Mouse (Mus musculus): ENCODE results near the gene Ifit1bl2. TPM values are rescaled to one million over a fixed set of nuclear protein-coding genes. Genes with fewer than 3 reads are reported as not detected.
"Not testable (repeated sequence)": the region's sequence is repeated elsewhere in the genome, so short reads cannot be mapped to it uniquely, and the experiment has no call there.

Gene Ifit1bl2
- polyA plus RNA-seq (2016; fragmentation: Nextera tagmentation; extraction: Ambion mirVana): 0.04 and 0.09 TPM in 2 replicates

DNA sequence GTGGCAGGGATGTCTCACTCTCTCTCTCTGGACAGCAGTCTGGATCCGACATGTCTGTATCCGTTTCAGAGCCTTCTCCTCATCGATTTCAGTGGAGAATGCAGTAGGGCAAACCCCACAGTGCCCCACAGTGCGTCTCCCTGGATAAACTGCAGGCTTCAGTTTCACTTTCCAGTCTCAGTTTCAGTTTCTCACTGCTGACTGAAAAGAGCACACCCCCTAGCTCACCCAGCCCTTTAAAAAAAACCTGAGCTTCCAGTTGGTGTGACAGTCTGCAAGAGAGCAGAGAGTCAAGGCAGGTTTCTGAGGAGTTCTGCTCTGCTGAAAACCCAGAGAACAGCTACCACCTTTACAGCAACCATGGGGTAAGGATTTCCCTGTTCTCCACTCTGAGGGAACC, at the start of gene Ifit1bl2, which contains the start of gene Ifit1:
Gene Ifit1bl2, minus strand, starts transcription at position 121 of the 400 bp plus-strand sequence.
Gene Ifit1, plus strand, starts transcription at position 249 of the 400 bp plus-strand sequence.
- WGBS: 66% methylated on average over 4 of the region's 4 CpGs
- H3K9me3 ChIP-seq (replicated peaks): no peaks in the 10 kb centered on the region
- DNase-seq (ENCODE audit: low spot score): no peak
- H3K4me3 ChIP-seq: no peak within 1 kb of the TSS
- no peaks in the 10 kb centered on the region; the same call in 1 of the 2 replicates for H3K27me3 ChIP-seq (ENCODE audit: low read depth, poor library complexity, severe bottlenecking)
- no peaks in the 10 kb centered on the region for H3K36me3 ChIP-seq
- no peak within 1 kb of the TSS for H3K27ac ChIP-seq (replicated peaks)
- H3K4me1 ChIP-seq: no peaks in the 10 kb centered on the region

DNA sequence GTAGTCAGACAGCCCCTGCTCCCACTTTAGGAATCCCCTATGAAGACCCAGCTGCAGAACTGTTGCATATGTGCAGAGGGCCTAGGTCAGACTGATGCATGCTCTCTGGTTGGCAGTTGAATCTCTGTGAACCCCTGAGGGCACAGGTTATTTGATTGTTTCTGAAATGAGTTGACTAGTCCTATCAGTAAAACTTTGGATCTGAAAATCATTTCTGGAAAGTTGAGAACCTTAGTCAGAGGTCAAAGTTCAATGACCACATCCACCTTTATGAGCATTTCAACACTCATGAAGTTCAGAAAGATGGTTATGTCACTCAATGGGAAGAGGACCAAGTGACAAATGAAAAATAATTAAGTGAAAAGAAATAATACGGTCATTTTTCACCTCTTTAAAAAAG, 45.0 kb upstream of the Ifit1bl2 start:
- H3K4me1 ChIP-seq: no peaks in the 10 kb centered on the region
- H3K27ac ChIP-seq (replicated peaks): no peak overlapping the region
- H3K27me3 ChIP-seq (ENCODE audit: low read depth, poor library complexity, severe bottlenecking): no peaks in the 10 kb centered on the region
- H3K36me3 ChIP-seq: no peaks in the 10 kb centered on the region
- no peak overlapping the region for H3K4me3 ChIP-seq
- DNase-seq (ENCODE audit: low spot score): no peak
- H3K9me3 ChIP-seq (replicated peaks): no peaks in the 10 kb centered on the region
- WGBS: 98% methylated on average over 1 of the region's 1 CpGs

DNA sequence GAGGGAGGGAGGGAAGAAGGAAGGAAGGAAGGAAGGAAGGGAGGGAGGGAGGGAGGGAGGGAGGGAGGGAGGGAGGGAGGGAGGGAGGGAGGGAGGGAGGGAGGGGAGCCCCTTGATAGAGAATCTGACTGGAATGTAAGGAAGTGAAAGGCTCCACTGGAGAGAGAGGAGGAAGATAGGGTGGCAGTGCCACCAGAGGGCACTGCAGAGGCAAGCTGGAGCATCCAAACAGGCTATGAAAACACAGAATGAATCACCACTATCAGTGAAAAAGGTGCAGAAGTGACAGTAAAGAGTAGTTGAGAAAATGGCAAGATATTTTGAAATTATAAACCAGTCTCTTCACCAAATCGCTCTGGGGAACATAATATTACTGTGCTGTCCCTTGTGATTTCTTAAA, 44.3 kb upstream of the Ifit1bl2 start:
- WGBS: 67% methylated on average over 1 of the region's 1 CpGs
- H3K27ac ChIP-seq (replicated peaks): no peak overlapping the region

DNA sequence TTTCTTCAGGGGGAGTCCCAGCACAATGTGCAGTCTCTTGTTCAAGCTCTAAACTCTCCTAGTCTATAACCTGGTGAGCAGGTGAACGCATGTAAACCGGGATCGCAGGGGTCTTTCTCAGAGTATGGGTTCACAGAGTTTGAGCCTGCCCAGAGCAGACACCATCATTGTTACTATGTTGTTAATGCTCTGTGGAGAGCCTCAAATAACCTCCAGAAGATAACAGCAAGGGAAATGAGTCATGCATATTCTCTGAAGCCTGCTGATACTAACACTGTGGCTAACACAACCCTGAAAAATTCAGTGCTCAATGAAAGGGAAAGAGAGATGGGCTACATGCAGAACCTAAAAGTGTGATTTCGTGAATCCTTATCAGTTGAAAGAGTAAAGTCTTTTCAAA, 37.9 kb upstream of the Ifit1bl2 start:
- no peak overlapping the region for H3K4me3 ChIP-seq
- no peaks in the 10 kb centered on the region for H3K4me1 ChIP-seq
- no peak for DNase-seq (ENCODE audit: low spot score)
- H3K9me3 ChIP-seq (replicated peaks): no peaks in the 10 kb centered on the region
- H3K36me3 ChIP-seq: no peaks in the 10 kb centered on the region
- no peak overlapping the region for H3K27ac ChIP-seq (replicated peaks)
- WGBS: 96% methylated on average over 4 of the region's 4 CpGs
- no peaks in the 10 kb centered on the region for H3K27me3 ChIP-seq (ENCODE audit: low read depth, poor library complexity, severe bottlenecking)

More for the DNA sequence above, 44.3 kb upstream of the Ifit1bl2 start:
- Histone ChIP-seq H3K36me3 (no peaks in the 10 kb centered on the region), H3K9me3 (replicated peaks) (no peaks in the 10 kb centered on the region), H3K4me1 (no peaks in the 10 kb centered on the region), H3K4me3 (no peak overlapping the region), H3K27me3 (ENCODE audit: low read depth, poor library complexity, severe bottlenecking) (no peaks in the 10 kb centered on the region)
- DNase-seq (ENCODE audit: low spot score): no peak

DNA sequence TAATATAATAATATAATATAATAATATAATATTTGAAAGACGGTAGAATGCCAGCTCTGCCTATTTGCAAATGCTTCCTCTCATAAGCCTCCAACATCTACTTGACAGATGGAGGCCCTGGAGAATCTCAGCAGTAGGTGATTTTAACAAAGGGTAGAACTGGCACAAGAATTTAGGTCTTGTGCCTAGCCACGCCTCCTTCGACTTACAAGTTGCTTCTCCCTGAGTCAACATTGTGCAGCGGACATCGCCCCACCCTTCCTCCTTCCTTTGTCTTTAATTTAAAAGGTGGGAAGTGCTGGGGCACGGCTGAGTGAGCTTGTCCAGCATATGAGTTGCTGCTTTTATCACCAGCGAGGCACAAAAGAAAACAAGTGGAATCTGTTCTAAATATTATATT, 32.9 kb upstream of the Ifit1bl2 start:
- Histone ChIP-seq H3K27ac (replicated peaks) (no peak overlapping the region), H3K4me1 (no peaks in the 10 kb centered on the region), H3K27me3 (ENCODE audit: low read depth, poor library complexity, severe bottlenecking) (no peaks in the 10 kb centered on the region), H3K4me3 (no peak overlapping the region), H3K36me3 (no peaks in the 10 kb centered on the region), H3K9me3 (replicated peaks) (no peaks in the 10 kb centered on the region)
- WGBS: 75% methylated on average over 7 of the region's 7 CpGs
- DNase-seq (ENCODE audit: low spot score): no peak

DNA sequence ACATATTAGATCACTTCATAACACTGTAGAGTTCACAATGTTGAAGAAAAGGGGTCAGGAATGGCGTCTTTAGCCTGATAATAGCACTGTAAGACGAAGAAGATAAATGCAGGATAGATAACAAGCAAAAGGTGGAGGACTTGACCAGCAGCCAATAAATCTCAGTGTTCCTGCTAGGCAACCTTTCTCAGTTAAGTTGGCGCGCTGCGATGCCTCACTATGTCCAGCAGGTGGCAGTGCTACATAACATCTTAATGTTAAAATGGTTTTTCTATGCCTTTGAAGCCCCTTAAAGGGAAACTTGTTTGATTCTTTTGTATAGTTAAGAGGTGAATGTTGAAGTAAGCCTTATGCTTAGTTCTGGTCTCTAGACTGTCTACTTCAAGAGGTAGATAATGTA, 25.6 kb upstream of the Ifit1bl2 start:
- peaks cover 5% of the 10 kb centered on the region; the same call in 1 of the 2 replicates for H3K4me1 ChIP-seq
- H3K27ac ChIP-seq (replicated peaks): no peak overlapping the region
- no peak overlapping the region for H3K4me3 ChIP-seq
- peak; percentile 66 for DNase-seq (ENCODE audit: low spot score)
- no peaks in the 10 kb centered on the region for H3K36me3 ChIP-seq
- no peaks in the 10 kb centered on the region for H3K9me3 ChIP-seq (replicated peaks)
- 2% methylated on average over 5 of the region's 5 CpGs for WGBS
- H3K27me3 ChIP-seq (ENCODE audit: low read depth, poor library complexity, severe bottlenecking): no peaks in the 10 kb centered on the region

DNA sequence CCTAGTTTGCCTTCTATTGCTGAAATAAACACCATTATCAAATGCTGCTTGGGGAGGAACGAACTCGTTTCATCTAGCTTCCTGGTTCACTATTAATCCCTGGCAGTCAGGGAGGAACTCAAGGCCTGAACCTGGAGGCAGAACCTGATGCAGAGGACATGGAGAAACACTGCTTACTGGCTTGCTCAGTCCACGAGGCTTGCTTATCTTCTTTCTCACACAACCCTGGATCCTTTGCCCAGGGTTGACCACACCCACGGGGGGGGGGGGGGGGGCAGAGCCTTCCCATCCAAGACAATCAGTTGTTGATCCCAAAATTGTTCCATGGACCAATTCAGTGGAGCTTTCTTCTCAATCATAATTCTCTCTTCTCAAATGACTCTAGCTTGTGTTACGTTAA, 22.2 kb upstream of the Ifit1bl2 start:
- Histone ChIP-seq H3K4me3 (no peak overlapping the region), H3K27ac (replicated peaks) (no peak overlapping the region), H3K4me1 (peaks cover 5% of the 10 kb centered on the region; the same call in 1 of the 2 replicates), H3K36me3 (no peaks in the 10 kb centered on the region), H3K27me3 (ENCODE audit: low read depth, poor library complexity, severe bottlenecking) (no peaks in the 10 kb centered on the region), H3K9me3 (replicated peaks) (no peaks in the 10 kb centered on the region)
- 58% methylated on average over 5 of the region's 5 CpGs for WGBS
- DNase-seq (ENCODE audit: low spot score): no peak

DNA sequence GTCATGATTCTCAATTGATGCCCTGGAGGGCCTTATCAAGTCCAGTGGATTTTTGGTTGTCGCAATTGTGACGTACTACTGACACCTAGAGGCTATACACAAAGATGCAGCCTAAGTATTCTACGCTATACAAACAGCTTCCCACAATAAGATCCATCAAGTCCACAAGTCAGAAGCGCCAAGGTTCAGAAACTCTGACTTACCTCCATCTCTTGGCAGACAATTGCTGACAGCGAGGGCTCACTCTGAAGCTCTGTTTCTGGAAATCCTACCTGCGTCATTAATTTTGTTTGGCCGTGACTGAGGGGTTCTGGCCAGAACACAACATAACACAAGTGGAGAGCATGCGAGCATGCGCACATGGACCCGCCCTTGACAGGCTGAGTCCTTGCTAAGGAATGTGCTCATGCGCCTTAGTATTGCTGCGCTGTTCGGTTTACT, 21.5 kb upstream of the Ifit1bl2 start:
- H3K27ac ChIP-seq (replicated peaks): no peak overlapping the region
- H3K36me3 ChIP-seq: no peaks in the 10 kb centered on the region
- no peaks in the 10 kb centered on the region for H3K27me3 ChIP-seq (ENCODE audit: low read depth, poor library complexity, severe bottlenecking)
- H3K9me3 ChIP-seq (replicated peaks): no peaks in the 10 kb centered on the region
- peaks cover 7% of the 10 kb centered on the region for H3K4me1 ChIP-seq
- H3K4me3 ChIP-seq: peak overlapping the region; percentile 47
- peak; percentile 64 for DNase-seq (ENCODE audit: low spot score)
- 23% methylated on average over 13 of the region's 13 CpGs for WGBS

DNA sequence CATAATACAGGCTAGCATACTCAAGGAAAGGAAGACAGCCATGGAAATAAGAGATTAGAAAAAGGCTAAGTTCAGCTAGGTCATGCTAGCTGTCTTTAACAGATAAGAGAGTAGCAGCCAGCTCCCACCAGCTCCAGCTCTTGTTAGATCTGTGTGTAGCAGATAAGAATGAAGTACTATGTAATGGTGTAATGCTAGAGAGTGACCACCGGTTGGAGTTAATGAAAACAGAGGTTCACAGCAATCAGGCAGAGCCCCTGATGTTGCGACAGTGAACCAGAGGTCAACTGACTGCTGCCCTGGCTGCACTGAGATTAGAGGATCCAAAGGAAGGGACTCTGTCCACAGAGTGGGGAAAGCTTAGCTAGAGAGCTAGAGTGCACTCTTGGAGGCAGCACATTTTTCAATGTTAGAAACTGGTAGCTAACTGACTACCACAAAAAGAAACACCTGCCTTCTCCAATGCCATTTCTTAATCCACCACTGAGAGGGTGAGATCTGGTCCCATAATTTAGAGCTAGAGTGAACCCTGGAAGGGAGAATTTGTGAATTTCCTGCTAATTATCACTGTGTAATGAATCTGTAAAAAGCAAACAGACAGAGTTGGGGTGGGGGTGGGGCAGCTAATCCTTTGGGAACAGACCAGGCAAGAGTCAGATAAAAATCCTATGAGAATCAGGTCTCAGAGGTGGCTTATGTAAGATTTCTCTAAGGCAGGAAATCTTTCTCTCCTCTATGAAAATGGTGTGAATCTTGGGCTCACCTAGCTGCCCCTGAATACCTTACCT, 16.2 kb upstream of the Ifit1bl2 start:
- no peaks in the 10 kb centered on the region for H3K36me3 ChIP-seq
- no peaks in the 10 kb centered on the region for H3K9me3 ChIP-seq (replicated peaks)
- H3K27me3 ChIP-seq (ENCODE audit: low read depth, poor library complexity, severe bottlenecking): no peaks in the 10 kb centered on the region
- 21% methylated on average over 2 of the region's 2 CpGs for WGBS
- DNase-seq (ENCODE audit: low spot score): no peak
- H3K4me3 ChIP-seq: no peak overlapping the region
- no peak overlapping the region for H3K27ac ChIP-seq (replicated peaks)
- peaks cover 6% of the 10 kb centered on the region; the same call in 1 of the 2 replicates for H3K4me1 ChIP-seq

DNA sequence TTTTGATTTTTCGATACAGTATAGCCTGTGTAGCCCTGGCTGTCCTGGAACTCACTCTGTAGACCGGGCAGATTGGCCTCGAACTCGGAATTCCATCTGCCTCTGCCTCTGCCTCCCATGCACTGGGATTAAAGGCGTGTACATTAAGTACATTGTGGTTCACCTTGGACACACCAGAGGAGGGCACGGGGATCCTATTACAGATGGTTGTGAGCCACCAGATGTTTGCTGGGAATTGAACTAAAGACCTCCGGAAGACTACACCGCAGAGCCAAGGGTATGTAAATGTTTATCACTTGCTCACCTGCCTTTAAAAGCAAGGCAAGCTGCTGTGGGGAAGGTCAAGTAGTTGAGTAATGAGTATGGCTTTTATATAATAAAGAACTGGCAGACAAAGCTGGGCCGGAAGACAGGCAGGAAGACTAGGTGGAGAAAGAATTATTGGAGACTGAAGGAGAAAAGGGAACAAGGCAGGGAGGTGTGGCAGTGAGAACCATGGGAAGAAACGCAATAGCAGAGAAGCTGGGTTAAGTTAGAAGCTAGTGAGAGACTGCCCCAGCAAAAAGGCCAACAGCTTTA, 14.8 kb upstream of the Ifit1bl2 start:
- Histone ChIP-seq H3K36me3 (no peaks in the 10 kb centered on the region), H3K4me1 (peaks cover 6% of the 10 kb centered on the region; the same call in 1 of the 2 replicates), H3K27ac (replicated peaks) (no peak overlapping the region), H3K4me3 (no peak overlapping the region), H3K9me3 (replicated peaks) (no peaks in the 10 kb centered on the region), H3K27me3 (ENCODE audit: low read depth, poor library complexity, severe bottlenecking) (no peaks in the 10 kb centered on the region)
- no peak for DNase-seq (ENCODE audit: low spot score)
- 89% methylated on average over 10 of the region's 10 CpGs for WGBS

DNA sequence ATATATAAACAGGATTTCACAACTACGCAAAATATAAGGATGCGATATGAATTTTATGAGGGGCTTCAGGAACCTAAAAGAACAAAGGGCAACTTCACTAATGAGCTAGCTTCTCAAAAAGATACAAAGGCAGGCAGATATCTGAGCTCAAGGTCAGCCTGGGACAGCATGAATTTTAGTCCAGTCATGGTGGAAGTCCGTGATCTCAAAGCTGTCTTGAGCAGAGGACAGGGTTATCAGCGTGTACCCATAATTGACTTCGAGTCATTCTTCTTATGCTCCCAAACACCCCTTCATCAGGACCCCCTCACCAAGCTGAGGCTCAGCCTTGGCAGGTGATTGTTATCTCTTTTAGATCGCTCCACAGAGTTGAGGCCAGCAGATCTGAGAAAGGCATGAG, 10.5 kb upstream of the Ifit1bl2 start:
- no peaks in the 10 kb centered on the region for H3K4me1 ChIP-seq
- H3K4me3 ChIP-seq: no peak overlapping the region
- no peak for DNase-seq (ENCODE audit: low spot score)
- H3K9me3 ChIP-seq (replicated peaks): no peaks in the 10 kb centered on the region
- no peaks in the 10 kb centered on the region for H3K27me3 ChIP-seq (ENCODE audit: low read depth, poor library complexity, severe bottlenecking)
- H3K36me3 ChIP-seq: no peaks in the 10 kb centered on the region
- 94% methylated on average over 6 of the region's 6 CpGs for WGBS
- no peak overlapping the region for H3K27ac ChIP-seq (replicated peaks)

DNA sequence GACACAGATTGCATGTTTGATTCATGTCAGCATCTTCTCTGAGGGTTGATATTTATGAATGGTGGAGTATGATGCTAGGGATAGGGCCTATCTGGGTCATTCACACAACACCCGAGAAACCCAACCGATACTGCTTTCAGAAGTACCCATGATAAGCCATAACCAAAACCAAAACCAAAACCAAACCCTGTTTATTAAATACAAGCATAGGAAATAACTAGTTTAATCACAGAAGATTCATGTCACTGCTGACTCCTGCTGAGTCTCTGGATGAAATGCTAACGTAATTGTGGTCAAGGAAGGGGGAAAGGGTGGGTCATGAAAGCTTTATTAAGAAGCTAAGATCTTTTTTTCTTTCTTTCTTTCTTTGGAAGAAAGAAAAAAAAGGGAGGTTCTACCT, 9.7 kb upstream of the Ifit1bl2 start:
- DNase-seq (ENCODE audit: low spot score): no peak
- no peak overlapping the region for H3K4me3 ChIP-seq
- H3K27me3 ChIP-seq (ENCODE audit: low read depth, poor library complexity, severe bottlenecking): no peaks in the 10 kb centered on the region
- WGBS: 91% methylated on average over 3 of the region's 3 CpGs
- no peaks in the 10 kb centered on the region for H3K4me1 ChIP-seq
- H3K9me3 ChIP-seq (replicated peaks): no peaks in the 10 kb centered on the region
- no peak overlapping the region for H3K27ac ChIP-seq (replicated peaks)
- no peaks in the 10 kb centered on the region for H3K36me3 ChIP-seq

DNA sequence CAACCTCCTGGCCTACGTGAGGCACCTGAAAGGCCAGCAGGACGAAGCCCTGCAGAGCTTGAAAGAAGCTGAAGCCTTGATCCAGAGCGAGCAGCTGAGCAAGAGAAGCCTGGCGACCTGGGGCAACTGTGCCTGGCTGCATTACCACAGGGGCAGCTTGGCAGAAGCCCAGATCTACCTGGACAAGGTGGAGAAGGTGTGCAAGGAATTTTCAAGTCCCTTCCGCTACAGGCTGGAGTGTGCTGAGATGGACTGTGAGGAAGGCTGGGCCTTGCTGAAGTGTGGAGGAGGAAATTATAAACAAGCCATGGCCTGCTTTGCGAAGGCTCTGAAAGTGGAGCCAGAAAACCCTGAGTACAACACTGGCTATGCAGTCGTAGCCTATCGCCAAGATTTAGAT, 7.1 kb upstream of the Ifit1bl2 start:
- H3K9me3 ChIP-seq (replicated peaks); H3K4me3 ChIP-seq; H3K4me1 ChIP-seq; H3K36me3 ChIP-seq; H3K27ac ChIP-seq (replicated peaks); H3K27me3 ChIP-seq (ENCODE audit: low read depth, poor library complexity, severe bottlenecking); DNase-seq (ENCODE audit: low spot score): not testable (repeated sequence)
- WGBS: 86% methylated on average over 8 of the region's 8 CpGs

Data from midbrain, embryonic 10.5 days (tissue).